Mouse (Mus musculus) heart, adult 2 months (tissue): ENCODE data around the gene Bace1. TPM values are rescaled to one million over a fixed set of nuclear protein-coding genes. Genes with fewer than 3 reads are reported as not detected.

ENCODE experiments used
- DNase-seq, 2 experiments: peaks; one replicate each; pipeline ENCODE4 v3.0.0; 2021
- H3K27ac ChIP-seq: fragments of 200-600 bp; 2 replicates; pipeline ENCODE4 v1.8.1; 2022
- H3K27me3 ChIP-seq: fragments of 200-500 bp; 2 replicates; pipeline ENCODE4 v1.6.1; 2012; ENCODE audit warnings: mild to moderate bottlenecking, low read length, inconsistent platforms, mixed read lengths; ENCODE audit not compliant: control insufficient read depth, insufficient read depth
- H3K36me3 ChIP-seq: fragments of 200-500 bp; 2 replicates; pipeline ENCODE4 v1.6.1; 2012; ENCODE audit warnings: low read length, inconsistent platforms; ENCODE audit not compliant: control insufficient read depth, insufficient read depth
- H3K4me1 ChIP-seq: fragments of 200-500 bp; 2 replicates; pipeline ENCODE4 v1.6.1; 2011; ENCODE audit warnings: low read length; ENCODE audit not compliant: control insufficient read depth, insufficient read depth
- H3K4me3 ChIP-seq: fragments of 200-600 bp; 2 replicates; pipeline ENCODE4 v1.8.1; 2022
- H3K79me2 ChIP-seq: fragments of 200-500 bp; replicated peaks from 2 replicates; pipeline ENCODE4 v1.6.1; 2012; ENCODE audit warnings: mild to moderate bottlenecking, inconsistent platforms, low read length, moderate library complexity, mixed read lengths; ENCODE audit not compliant: control insufficient read depth, insufficient read depth
- H3K9ac ChIP-seq: fragments of 200-500 bp; 2 replicates; pipeline ENCODE4 v1.6.1; 2012; ENCODE audit warnings: low read depth, mild to moderate bottlenecking, control low read depth, inconsistent platforms, low read length, mixed read lengths
- CTCF ChIP-seq: fragments of 200-600 bp; IDR thresholded peaks from 2 replicates; pipeline ENCODE4 v1.8.1; 2022; ENCODE audit warnings: antibody characterized with exemption, mild to moderate bottlenecking, moderate library complexity
- EP300 ChIP-seq: fragments of 200-500 bp; IDR thresholded peaks from 2 replicates; pipeline ENCODE4 v1.6.1; 2011; ENCODE audit warnings: low read depth, low read length, control low read depth; ENCODE audit not compliant: insufficient read depth
- POLR2A ChIP-seq: fragments of 200-500 bp; IDR thresholded peaks from 2 replicates; pipeline ENCODE4 v1.6.1; 2011; ENCODE audit warnings: mild to moderate bottlenecking, low read depth, low read length, control low read depth; ENCODE audit not compliant: insufficient read depth
- WGBS: fragments of 180-500 bp; shearing (Covaris S2); methylation state at CpG from one replicate; pipeline ENCODE4 v1.1.7; 2018; 5-methylcytosine and 5-hydroxymethylcytosine counted together
- intact Hi-C: fragments of 180-260 bp; cut with DNase I; formaldehyde crosslinking; loops from one replicate; pipeline ENCODE4 v1.15.1; 2025
- polyA plus RNA-seq: library from polyadenylated mRNA; depleted of rRNA; stranded (reverse); fragments of >200 nt; gene quantifications from 2 replicates; pipeline ENCODE4 v1.2.3, GENCODE M21; 2012
- total RNA-seq, 2 experiments: library from RNA; stranded (reverse); gene quantifications; 2 replicates each; pipeline ENCODE4 v1.2.3; 2021

Gene Bace1
- total and polyA plus RNA-seq, 3 experiments = 22.7 to 30.6 (median 29.5) TPM

DNA sequence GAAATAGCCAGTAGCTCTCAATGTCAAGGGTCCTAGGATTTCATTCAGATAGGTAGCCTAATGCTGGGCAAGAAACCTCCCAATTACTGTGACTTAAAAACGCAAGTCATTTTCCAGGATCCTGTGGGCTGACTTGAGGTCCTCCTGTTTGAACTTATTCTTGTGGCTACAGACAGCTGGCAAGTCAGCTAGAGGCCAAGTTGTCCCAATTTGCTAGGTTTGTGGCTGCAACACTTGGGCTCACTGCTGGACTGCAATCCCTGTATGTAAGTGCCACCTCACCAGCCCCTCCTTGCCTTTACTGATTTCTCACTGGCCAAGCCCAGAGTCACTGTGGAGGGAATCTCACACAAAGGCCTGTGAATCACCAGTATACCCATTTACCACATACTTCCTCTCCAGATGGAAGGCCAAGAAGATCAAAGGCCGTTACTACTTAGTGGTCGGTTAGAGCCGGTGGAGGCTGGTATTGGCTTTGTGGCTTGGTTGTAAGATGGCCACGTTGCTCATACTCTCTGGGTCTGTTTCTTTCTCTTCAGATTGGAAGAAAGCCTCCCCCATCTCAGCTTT is 8.6 kb downstream of the Bace1 start:
- Histone ChIP-seq H3K27ac (no peak overlapping the region), H3K4me3 (no peak overlapping the region), H3K4me1 (peaks cover 20% of the 10 kb centered on the region), H3K9ac (no peak overlapping the region), H3K36me3 (no peaks in the 10 kb centered on the region), H3K79me2 (no peaks in the 10 kb centered on the region), H3K27me3 (no peaks in the 10 kb centered on the region)
- WGBS = 85% methylated on average over 5 of the region's 5 CpGs
- DNase-seq = no peak
- intact Hi-C loops = no loop called here
- TF ChIP-seq EP300 = no peak
- no peak for TF ChIP-seq POLR2A
- no peak for TF ChIP-seq CTCF

DNA sequence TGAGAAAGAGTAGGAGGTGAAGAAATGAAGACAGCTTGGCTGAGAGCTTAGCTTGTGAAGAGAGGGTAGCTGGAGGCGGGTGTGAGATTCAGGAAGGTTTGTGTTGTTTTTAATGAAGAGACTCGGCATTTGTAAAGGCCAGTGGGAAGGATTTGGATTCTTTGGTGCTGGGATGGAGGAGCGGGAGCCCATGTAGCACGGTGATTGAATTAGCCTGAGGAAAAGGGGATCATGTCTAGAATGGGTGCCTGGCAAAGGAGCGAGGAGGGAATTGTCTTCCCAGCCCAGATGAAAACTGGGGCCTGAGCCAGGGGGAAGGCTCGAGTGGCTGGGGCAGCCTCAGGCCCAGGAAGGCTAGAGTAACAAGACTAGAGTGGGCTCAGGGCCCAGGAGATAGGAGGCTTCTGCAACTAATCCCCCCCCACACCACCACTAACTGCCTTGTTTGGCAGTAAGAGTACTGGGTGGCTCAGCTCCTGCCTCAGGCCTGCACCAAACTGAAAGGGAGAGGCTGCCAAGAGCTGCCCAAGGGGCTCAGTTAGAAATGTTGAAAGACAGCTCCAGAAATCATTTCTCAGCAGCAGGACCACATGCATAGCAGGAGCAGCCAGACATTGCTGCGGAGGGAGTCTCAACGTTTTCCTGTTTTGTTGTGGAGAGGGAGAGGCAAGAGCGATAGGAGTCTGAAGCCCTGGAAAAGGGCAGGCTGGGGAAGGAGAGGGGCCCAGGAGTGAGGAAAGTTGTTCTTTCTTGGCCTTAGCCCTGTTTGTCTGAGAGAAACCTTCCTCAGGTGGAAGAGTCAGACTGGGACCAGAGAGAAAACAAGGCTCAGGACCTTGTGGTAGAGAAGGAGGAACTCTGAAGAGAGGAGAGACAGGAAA is 11.4 kb downstream of the Bace1 start:
- peak; percentile 68 to 80 for DNase-seq
- 30% methylated on average over 9 of the region's 9 CpGs for WGBS
- Histone ChIP-seq H3K27ac (peak overlapping the region; percentile 67), H3K36me3 (no peaks in the 10 kb centered on the region), H3K4me1 (peaks cover 20% of the 10 kb centered on the region), H3K79me2 (no peaks in the 10 kb centered on the region), H3K9ac (peak overlapping the region; percentile 22), H3K27me3 (no peaks in the 10 kb centered on the region), H3K4me3 (no peak overlapping the region)
- TF ChIP-seq CTCF (no peak), POLR2A (no peak), EP300 (no peak)
- intact Hi-C loops = no loop called here

DNA sequence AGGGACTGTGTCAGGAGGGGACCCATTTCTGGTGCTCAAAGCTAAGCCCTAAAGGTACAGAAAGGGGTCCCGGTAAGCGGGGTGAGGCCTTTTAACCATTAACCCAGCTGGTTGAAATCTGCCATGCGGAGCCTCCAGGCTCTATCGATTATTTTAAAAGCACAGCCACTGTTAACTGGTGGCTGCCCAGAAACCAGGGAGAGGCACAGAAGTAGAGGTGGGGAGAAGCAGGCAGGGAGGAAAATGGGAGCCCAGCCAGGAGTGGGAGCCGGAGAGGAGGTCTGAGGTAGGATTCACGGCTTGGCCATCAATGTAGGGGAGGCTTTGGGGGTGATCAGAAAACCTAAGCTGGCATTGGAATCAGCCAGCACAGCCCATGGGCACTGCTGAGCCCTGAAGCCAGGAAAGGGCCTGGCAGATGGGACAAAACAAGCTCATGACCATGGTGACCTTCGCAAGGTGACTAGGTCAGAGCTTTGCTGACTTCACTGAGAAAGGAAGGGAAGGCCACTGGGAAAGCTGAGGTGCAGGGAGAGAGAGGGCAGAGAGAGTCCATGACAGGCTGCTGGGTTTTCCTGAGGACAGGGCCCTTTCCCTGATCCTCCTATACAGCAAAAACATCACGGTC is 12.3 kb downstream of the Bace1 start:
- Histone ChIP-seq H3K4me3 (no peak overlapping the region), H3K27ac (peak overlapping the region; percentile 67), H3K79me2 (no peaks in the 10 kb centered on the region), H3K36me3 (no peaks in the 10 kb centered on the region), H3K9ac (peak overlapping the region; percentile 22), H3K4me1 (peaks cover 20% of the 10 kb centered on the region), H3K27me3 (no peaks in the 10 kb centered on the region)
- TF ChIP-seq CTCF (no peak), EP300 (no peak), POLR2A (no peak)
- WGBS = 55% methylated on average over 8 of the region's 8 CpGs
- intact Hi-C loops = no loop called here
- peak; percentile 17 to 32 for DNase-seq

DNA sequence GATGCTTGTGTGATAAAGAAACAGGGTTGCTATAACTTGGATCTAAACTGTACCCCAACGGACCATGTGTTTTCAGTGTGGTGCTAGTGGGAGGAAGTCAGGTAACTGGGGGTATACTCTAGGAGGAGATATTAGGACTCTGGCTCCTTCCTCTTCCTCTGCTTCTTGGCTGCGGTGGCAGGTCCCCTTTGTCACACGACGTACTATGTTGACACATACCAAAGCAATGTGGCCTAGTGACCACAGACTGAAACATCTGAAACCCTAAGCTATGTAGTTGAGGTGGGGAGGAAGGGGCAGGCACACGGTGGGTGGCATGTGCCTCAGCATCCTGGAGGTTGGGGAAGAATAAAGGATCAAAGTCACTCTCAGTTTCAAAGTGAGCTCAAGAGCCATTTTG is 12.9 kb downstream of the Bace1 start:
- 23% methylated on average over 5 of the region's 5 CpGs for WGBS
- no peak for TF ChIP-seq POLR2A
- no peak for TF ChIP-seq CTCF
- no peak for TF ChIP-seq EP300
- H3K27ac ChIP-seq = no peak overlapping the region
- H3K4me1 ChIP-seq = peaks cover 20% of the 10 kb centered on the region
- H3K4me3 ChIP-seq = no peak overlapping the region
- no peaks in the 10 kb centered on the region for H3K79me2 ChIP-seq
- no peak for DNase-seq
- no peaks in the 10 kb centered on the region for H3K27me3 ChIP-seq
- intact Hi-C loops = no loop called here
- no peaks in the 10 kb centered on the region for H3K36me3 ChIP-seq
- H3K9ac ChIP-seq = no peak overlapping the region

DNA sequence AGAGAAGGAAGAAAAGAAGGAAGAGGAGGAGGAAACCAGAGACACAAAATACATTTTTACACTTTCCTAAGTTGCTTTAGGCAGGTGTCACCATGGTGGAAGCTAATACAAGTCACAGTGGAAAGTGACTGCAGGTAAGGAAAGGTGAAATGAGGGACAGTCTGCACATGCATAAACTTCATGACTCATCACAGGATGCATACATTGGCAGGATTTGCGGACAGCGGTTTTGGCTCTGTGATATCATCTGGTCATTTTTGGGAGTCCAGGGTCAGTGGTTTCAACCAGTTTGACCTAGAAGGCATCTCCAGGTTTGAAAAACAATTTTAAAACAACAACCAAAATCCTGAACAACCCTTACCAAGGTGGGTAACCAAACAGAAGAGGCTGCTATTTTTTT is 13.4 kb downstream of the Bace1 start:
- Histone ChIP-seq H3K79me2 (no peaks in the 10 kb centered on the region), H3K36me3 (no peaks in the 10 kb centered on the region), H3K27me3 (no peaks in the 10 kb centered on the region), H3K27ac (no peak overlapping the region), H3K4me1 (peaks cover 20% of the 10 kb centered on the region), H3K9ac (no peak overlapping the region), H3K4me3 (no peak overlapping the region)
- TF ChIP-seq CTCF = no peak
- TF ChIP-seq POLR2A = no peak
- TF ChIP-seq EP300 = no peak
- WGBS = 97% methylated on average over 2 of the region's 2 CpGs
- intact Hi-C loops = no loop called here
- DNase-seq = no peak
